Mouse (Mus musculus) kidney, embryonic 16.5 days (tissue): ENCODE data around the gene Plcxd2. TPM values are rescaled to one million over a fixed set of nuclear protein-coding genes. Genes with fewer than 3 reads are reported as not detected.

ENCODE experiments used
- ATAC-seq: fragments of 200-750 bp; cut with Nextera tagmentation; 2 replicates; pipeline ENCODE4 v1.8.0; 2017; ENCODE audit warnings: moderate TSS enrichment; ENCODE audit not compliant: low FRiP score, low TSS enrichment
- H3K27ac ChIP-seq: fragments of 300-500 bp; sonication (generic); 2 replicates; pipeline ENCODE4 v1.5.1; 2014; ENCODE audit warnings: low read length
- H3K27me3 ChIP-seq: fragments of 300-500 bp; sonication (generic); 2 replicates; pipeline ENCODE4 v1.6.1; 2014; ENCODE audit warnings: low read length, control low read depth, mixed read lengths; ENCODE audit not compliant: insufficient read depth
- H3K36me3 ChIP-seq: fragments of 300-500 bp; sonication (generic); 2 replicates; pipeline ENCODE4 v1.6.1; 2014; ENCODE audit warnings: low read length, control low read depth, mixed read lengths; ENCODE audit not compliant: insufficient read depth
- H3K4me1 ChIP-seq: fragments of 300-500 bp; sonication (generic); 2 replicates; pipeline ENCODE4 v1.6.1; 2014; ENCODE audit warnings: low read length, control low read depth, mixed read lengths; ENCODE audit not compliant: insufficient read depth
- H3K4me2 ChIP-seq: fragments of 300-500 bp; sonication (generic); replicated peaks from 2 replicates; pipeline ENCODE4 v1.6.1; 2014; ENCODE audit warnings: low read depth, low read length
- H3K4me3 ChIP-seq: fragments of 300-500 bp; sonication (generic); 2 replicates; pipeline ENCODE4 v1.5.1; 2014; ENCODE audit warnings: mild to moderate bottlenecking, low read length
- H3K9ac ChIP-seq: fragments of 300-500 bp; sonication (generic); replicated peaks from 2 replicates; pipeline ENCODE4 v1.6.1; 2014; ENCODE audit warnings: low read length
- H3K9me3 ChIP-seq: fragments of 300-500 bp; sonication (generic); 2 replicates; pipeline ENCODE4 v1.6.1; 2016; ENCODE audit warnings: low read length, control low read depth
- WGBS: fragments of 180-500 bp; shearing (Covaris S2); extraction: QIAGEN DNeasy Blood & Tissue Kit; methylation state at CpG from one replicate; pipeline ENCODE4 v1.1.7; 2014; 5-methylcytosine and 5-hydroxymethylcytosine counted together
- polyA plus RNA-seq: library from polyadenylated mRNA; unstranded; fragments of >200 nt; fragmentation: Nextera tagmentation; extraction: Ambion mirVana; gene quantifications from 2 replicates; pipeline ENCODE4 v1.2.1, GENCODE M21; 2015

Gene Plcxd2
- polyA plus RNA-seq, 1 experiment from 2014 or later = 1.5 TPM

GRCm38 (mm10) chr16:45966604-45967003, 43.4 kb downstream of the Plcxd2 start:
- no peak for ATAC-seq
- H3K4me3 ChIP-seq = no peak overlapping the region
- no peak overlapping the region for H3K4me2 ChIP-seq
- H3K27ac ChIP-seq = peak overlapping the region; percentile 4; the same call in 1 of the 2 replicates
- H3K36me3 ChIP-seq = no peaks in the 10 kb centered on the region
- WGBS = 49% methylated on average over 5 of the region's 5 CpGs
- H3K27me3 ChIP-seq = no peaks in the 10 kb centered on the region
- H3K4me1 ChIP-seq = peaks cover 30% of the 10 kb centered on the region
- no peak overlapping the region for H3K9ac ChIP-seq
- no peaks in the 10 kb centered on the region for H3K9me3 ChIP-seq

- Histone ChIP-seq H3K27ac (no peak overlapping the region), H3K27me3 (no peaks in the 10 kb centered on the region), H3K36me3 (no peaks in the 10 kb centered on the region), H3K4me1 (peaks cover 30% of the 10 kb centered on the region), H3K9ac (no peak overlapping the region), H3K9me3 (no peaks in the 10 kb centered on the region), H3K4me2 (no peak overlapping the region), H3K4me3 (no peak overlapping the region)
- no peak for ATAC-seq
- WGBS = 91% methylated on average over 6 of the region's 6 CpGs
Observed at GRCm38 (mm10) chr16:45964777-45965176, 45.2 kb downstream of the Plcxd2 start.

- Histone ChIP-seq H3K4me3 (no peak overlapping the region), H3K4me2 (no peak overlapping the region), H3K9ac (no peak overlapping the region), H3K27me3 (no peaks in the 10 kb centered on the region), H3K9me3 (no peaks in the 10 kb centered on the region), H3K27ac (no peak overlapping the region), H3K4me1 (peaks cover 26% of the 10 kb centered on the region), H3K36me3 (no peaks in the 10 kb centered on the region)
- no peak for ATAC-seq
- WGBS = 81% methylated on average over 8 of the region's 8 CpGs
Observed at GRCm38 (mm10) chr16:45963837-45964236, 46.2 kb downstream of the Plcxd2 start.

- H3K36me3 ChIP-seq = no peaks in the 10 kb centered on the region
- H3K27me3 ChIP-seq = no peaks in the 10 kb centered on the region
- H3K27ac ChIP-seq = no peak overlapping the region
- H3K4me2 ChIP-seq = no peak overlapping the region
- H3K9ac ChIP-seq = no peak overlapping the region
- H3K4me1 ChIP-seq = peaks cover 26% of the 10 kb centered on the region
- no peaks in the 10 kb centered on the region for H3K9me3 ChIP-seq
- 36% methylated on average over 5 of the region's 5 CpGs for WGBS
- no peak overlapping the region for H3K4me3 ChIP-seq
- peak; percentile 24 for ATAC-seq
Observed at GRCm38 (mm10) chr16:45963088-45963487, 46.9 kb downstream of the Plcxd2 start.

GRCm38 (mm10) chr16:45960978-45961377, 49.0 kb downstream of the Plcxd2 start:
- H3K27me3 ChIP-seq = no peaks in the 10 kb centered on the region
- no peak overlapping the region for H3K9ac ChIP-seq
- H3K4me2 ChIP-seq = no peak overlapping the region
- H3K36me3 ChIP-seq = no peaks in the 10 kb centered on the region
- H3K4me3 ChIP-seq = no peak overlapping the region
- ATAC-seq = no peak
- no peak overlapping the region for H3K27ac ChIP-seq
- H3K4me1 ChIP-seq = peaks cover 14% of the 10 kb centered on the region
- no peaks in the 10 kb centered on the region for H3K9me3 ChIP-seq
- WGBS = 78% methylated on average over 3 of the region's 3 CpGs

GRCm38 (mm10) chr16:45956390-45956950, 53.5 kb downstream of the Plcxd2 start:
- Histone ChIP-seq H3K9ac (no peak overlapping the region), H3K9me3 (no peaks in the 10 kb centered on the region), H3K27ac (no peak overlapping the region), H3K36me3 (no peaks in the 10 kb centered on the region), H3K4me1 (0 out of 2 replicates have a peak, but pooled peaks cover 3% of the 10 kb centered on the region), H3K4me3 (no peak overlapping the region), H3K27me3 (no peaks in the 10 kb centered on the region), H3K4me2 (no peak overlapping the region)
- 70% methylated on average over 4 of the region's 4 CpGs for WGBS
- no peak for ATAC-seq

- Histone ChIP-seq H3K9me3 (no peaks in the 10 kb centered on the region), H3K4me1 (0 out of 2 replicates have a peak, but pooled peaks cover 6% of the 10 kb centered on the region), H3K4me3 (peak within 1 kb of the TSS; percentile 33), H3K27ac (peak within 1 kb of the TSS; percentile 96), H3K9ac (peak within 1 kb of the TSS; percentile 51), H3K4me2 (peak within 1 kb of the TSS; percentile 46), H3K36me3 (0 out of 2 replicates have a peak, but pooled peaks cover 2% of the 10 kb centered on the region), H3K27me3 (no peaks in the 10 kb centered on the region)
- no peak for ATAC-seq
- 67% methylated on average over 4 of the region's 4 CpGs for WGBS
Observed at GRCm38 (mm10) chr16:45953394-45953793, 56.6 kb downstream of the Plcxd2 start, which contains the start of gene Phldb2. Gene Phldb2 (minus strand): TSS chr16:45953598.

- no peaks in the 10 kb centered on the region for H3K9me3 ChIP-seq
- H3K4me1 ChIP-seq = 0 out of 2 replicates have a peak, but pooled peaks cover 6% of the 10 kb centered on the region
- 0 out of 2 replicates have a peak, but pooled peaks cover 2% of the 10 kb centered on the region for H3K36me3 ChIP-seq
- H3K4me2 ChIP-seq = peak overlapping the region; percentile 46
- peak overlapping the region; percentile 96 for H3K27ac ChIP-seq
- WGBS = 34% methylated on average over 5 of the region's 5 CpGs
- H3K4me3 ChIP-seq = peak overlapping the region; percentile 33
- H3K27me3 ChIP-seq = no peaks in the 10 kb centered on the region
- H3K9ac ChIP-seq = no peak overlapping the region
- ATAC-seq = peak; percentile 90
Observed at GRCm38 (mm10) chr16:45952501-45952900, 57.5 kb downstream of the Plcxd2 start.

GRCm38 (mm10) chr16:45952035-45952434, 58.0 kb downstream of the Plcxd2 start:
- Histone ChIP-seq H3K4me3 (peak overlapping the region; percentile 33; the same call in 1 of the 2 replicates), H3K9me3 (no peaks in the 10 kb centered on the region), H3K4me1 (0 out of 2 replicates have a peak, but pooled peaks cover 6% of the 10 kb centered on the region), H3K4me2 (peak overlapping the region; percentile 46), H3K9ac (no peak overlapping the region), H3K27me3 (no peaks in the 10 kb centered on the region), H3K27ac (peak overlapping the region; percentile 96), H3K36me3 (0 out of 2 replicates have a peak, but pooled peaks cover 2% of the 10 kb centered on the region)
- peak; percentile 93 for ATAC-seq
- WGBS = 58% methylated on average over 2 of the region's 2 CpGs

GRCm38 (mm10) chr16:45946335-45946734, 63.7 kb downstream of the Plcxd2 start:
- 0 out of 2 replicates have a peak, but pooled peaks cover 2% of the 10 kb centered on the region for H3K36me3 ChIP-seq
- H3K27ac ChIP-seq = peak overlapping the region; percentile 83
- H3K4me3 ChIP-seq = no peak overlapping the region
- no peaks in the 10 kb centered on the region for H3K27me3 ChIP-seq
- no peak overlapping the region for H3K9ac ChIP-seq
- no peak for ATAC-seq
- peak overlapping the region; percentile 38; the same call in 1 of the 2 replicates for H3K4me2 ChIP-seq
- 90% methylated on average over 2 of the region's 2 CpGs for WGBS
- no peaks in the 10 kb centered on the region for H3K9me3 ChIP-seq
- H3K4me1 ChIP-seq = peaks cover 23% of the 10 kb centered on the region
